Mouse (Mus musculus): ENCODE results near the gene B4galt4. TPM values are rescaled to one million over a fixed set of nuclear protein-coding genes. Genes with fewer than 3 reads are reported as not detected.

B4galt4 gene
- 13.4 and 14.9 TPM in 2 replicates for polyA plus RNA-seq (2012; rRNA removed)

DNA sequence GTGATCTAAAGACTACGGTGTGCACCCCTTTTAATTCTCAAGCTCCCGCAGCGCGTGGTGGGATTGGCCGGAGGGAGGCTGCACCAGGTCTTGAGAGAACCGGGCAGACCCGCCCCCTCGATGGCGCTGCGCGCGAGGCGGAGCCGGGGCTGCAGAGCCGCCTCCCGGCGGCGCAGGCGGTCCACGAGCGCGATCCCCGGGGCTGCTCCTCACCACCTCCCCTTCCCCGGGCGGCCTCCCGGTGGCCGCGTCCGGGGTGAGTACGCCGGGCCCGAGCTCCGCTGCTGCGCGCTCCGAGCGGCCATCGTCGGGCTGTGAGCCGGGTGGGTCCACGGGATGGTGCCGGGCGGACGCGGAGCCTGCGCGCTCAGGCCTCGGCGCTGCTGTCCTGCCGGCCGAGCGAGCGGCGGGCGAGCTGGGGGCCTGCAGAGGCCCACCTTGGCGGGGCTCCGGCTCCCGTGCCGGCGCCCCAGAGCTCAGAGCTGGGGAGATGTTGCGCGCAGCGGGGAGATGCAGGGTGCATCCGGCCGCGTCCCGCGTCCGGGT is at the start of gene B4galt4:
Gene B4galt4, plus strand, starts transcription at position 152 of the 546 bp plus-strand sequence.

DNA sequence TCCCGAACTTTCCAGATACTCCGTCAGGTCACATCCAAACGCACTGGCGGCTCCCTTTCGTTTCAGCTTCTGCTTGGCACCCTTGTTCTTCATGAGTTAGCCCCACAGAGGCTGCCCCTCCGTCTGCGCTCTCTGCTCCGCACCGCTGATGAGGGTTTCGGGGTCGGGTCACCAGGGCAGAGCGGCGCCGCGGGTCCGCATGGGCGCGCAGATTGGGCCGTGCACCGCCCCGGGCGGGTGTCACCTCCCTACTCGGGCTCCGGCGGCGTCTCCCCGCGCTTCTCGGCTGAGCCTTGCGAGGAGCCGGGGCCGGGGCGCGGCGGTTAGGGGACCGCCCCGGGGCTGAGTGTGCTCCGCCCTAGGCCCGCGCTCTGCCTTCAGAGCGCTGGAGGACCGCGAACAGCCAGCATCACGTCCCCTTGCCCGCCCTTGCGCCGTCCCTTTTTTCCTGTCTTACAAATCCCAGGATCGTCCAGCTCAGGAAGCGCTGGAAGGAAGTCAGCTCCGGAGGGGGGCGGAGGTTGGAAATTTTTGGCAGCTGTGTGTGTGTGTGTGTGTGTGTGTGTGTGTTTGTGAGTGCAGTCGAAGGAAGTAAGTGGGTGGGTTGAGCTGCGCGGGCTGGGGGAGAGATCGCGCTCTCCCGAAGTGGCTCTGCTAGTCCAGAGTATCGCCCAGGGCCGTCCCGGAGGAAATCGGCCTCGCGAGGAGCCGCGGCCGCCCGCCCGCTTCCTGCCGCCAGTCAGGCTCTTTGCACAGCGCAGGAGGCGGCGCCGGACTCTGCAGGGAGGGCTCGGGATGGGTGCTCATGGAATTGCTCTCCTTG is 29.3 kb upstream of the B4galt4 start, which contains the start of gene Arhgap31:
Gene Arhgap31, minus strand, starts transcription at position 694 of the 823 bp plus-strand sequence.

DNA sequence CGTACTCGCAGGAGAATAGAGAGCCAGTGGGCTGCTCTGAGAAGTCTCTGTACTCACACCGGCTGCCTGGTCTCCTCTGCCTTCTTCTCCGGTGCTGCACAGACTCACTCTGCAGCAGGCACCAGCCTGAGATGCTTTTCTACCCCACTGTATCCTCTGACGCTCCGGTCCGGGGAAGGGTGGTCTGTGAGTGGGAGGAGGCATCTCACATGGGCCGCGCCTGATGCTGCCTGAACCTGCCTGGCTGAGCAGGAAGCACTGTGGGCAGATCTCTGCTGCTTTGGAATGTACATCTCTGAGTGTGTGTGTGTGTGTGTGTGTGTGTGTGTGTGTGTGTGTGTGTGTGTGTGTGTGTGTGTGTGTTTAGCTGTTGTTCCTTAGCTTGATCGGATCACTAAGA is 58.0 kb downstream of the B4galt4 start, which contains the start of gene Upk1b:
Gene Upk1b, minus strand, starts transcription at position 238 of the 400 bp plus-strand sequence.

Other genes starting within 250 kb of the B4galt4 start
- 31.9 and 48.8 TPM in 2 replicates for gene Timmdc1, start 219.6 kb upstream of the B4galt4 start, polyA plus RNA-seq (2012; rRNA removed)
- gene Poglut1, start 192.0 kb upstream of the B4galt4 start, polyA plus RNA-seq (2012; rRNA removed) = 23.2 and 27.5 TPM in 2 replicates
- 123 and 139 TPM in 2 replicates for gene Tmem39a, start 183.6 kb upstream of the B4galt4 start, polyA plus RNA-seq (2012; rRNA removed)
- 24.8 and 27.3 TPM in 2 replicates for gene Arhgap31, start 29.0 kb upstream of the B4galt4 start, polyA plus RNA-seq (2012; rRNA removed)
- 13.2 and 15.9 TPM in 2 replicates for gene Upk1b, start 58.1 kb downstream of the B4galt4 start, polyA plus RNA-seq (2012; rRNA removed)
- gene 4930435E12Rik, start 86.5 kb downstream of the B4galt4 start, polyA plus RNA-seq (2012; rRNA removed) = not detected in 2 replicates
- gene Igsf11, start 150.4 kb downstream of the B4galt4 start, polyA plus RNA-seq (2012; rRNA removed) = 19.3 and 28.3 TPM in 2 replicates

Data from ovary, adult 2 months (tissue).